Mouse (Mus musculus): ENCODE results near the gene Vwce. TPM values are rescaled to one million over a fixed set of nuclear protein-coding genes. Genes with fewer than 3 reads are reported as not detected.

The Vwce gene
- polyA plus RNA-seq, 1 experiment from 2014 or later, result 2.9 TPM

DNA sequence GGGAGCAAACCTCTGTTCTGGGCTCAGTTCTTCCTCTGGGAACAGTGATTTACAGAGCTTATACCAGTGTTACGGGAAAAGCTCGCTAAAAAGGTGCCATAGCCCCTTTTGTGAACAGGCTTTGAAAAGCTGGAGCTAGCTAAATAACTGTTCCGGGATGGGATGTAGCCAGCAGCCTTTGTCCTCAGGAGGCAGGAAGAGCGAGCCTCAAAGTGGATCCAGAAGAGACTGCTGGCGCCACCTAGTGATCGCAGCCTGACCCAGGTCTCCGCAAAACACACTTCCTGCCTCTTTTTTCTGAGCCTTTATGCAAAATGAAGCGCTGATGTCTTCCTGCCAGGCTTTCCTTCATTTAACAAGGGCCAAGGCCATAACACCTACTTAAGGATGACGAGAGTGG, 31.2 kb upstream of the Vwce start:
- peak; percentile 62; the same call in 1 of the 2 replicates for ATAC-seq (ENCODE audit: low FRiP score, low TSS enrichment)
- Histone ChIP-seq H3K27ac (ENCODE audit: low read length) (peak overlapping the region; percentile 88), H3K4me1 (ENCODE audit: insufficient read depth, low read length) (peaks cover 27% of the 10 kb centered on the region), H3K9ac (replicated peaks; ENCODE audit: low read length) (peak overlapping the region; percentile 91), H3K4me3 (ENCODE audit: low read length) (peak overlapping the region; percentile 40), H3K36me3 (ENCODE audit: insufficient read depth, low read length) (peaks cover 10% of the 10 kb centered on the region), H3K9me3 (ENCODE audit: low read length) (no peaks in the 10 kb centered on the region), H3K4me2 (replicated peaks; ENCODE audit: low read depth, low read length) (peak overlapping the region; percentile 52), H3K27me3 (ENCODE audit: insufficient read depth, low read length) (no peaks in the 10 kb centered on the region)
- WGBS, result 1% methylated on average over 9 of the region's 9 CpGs

DNA sequence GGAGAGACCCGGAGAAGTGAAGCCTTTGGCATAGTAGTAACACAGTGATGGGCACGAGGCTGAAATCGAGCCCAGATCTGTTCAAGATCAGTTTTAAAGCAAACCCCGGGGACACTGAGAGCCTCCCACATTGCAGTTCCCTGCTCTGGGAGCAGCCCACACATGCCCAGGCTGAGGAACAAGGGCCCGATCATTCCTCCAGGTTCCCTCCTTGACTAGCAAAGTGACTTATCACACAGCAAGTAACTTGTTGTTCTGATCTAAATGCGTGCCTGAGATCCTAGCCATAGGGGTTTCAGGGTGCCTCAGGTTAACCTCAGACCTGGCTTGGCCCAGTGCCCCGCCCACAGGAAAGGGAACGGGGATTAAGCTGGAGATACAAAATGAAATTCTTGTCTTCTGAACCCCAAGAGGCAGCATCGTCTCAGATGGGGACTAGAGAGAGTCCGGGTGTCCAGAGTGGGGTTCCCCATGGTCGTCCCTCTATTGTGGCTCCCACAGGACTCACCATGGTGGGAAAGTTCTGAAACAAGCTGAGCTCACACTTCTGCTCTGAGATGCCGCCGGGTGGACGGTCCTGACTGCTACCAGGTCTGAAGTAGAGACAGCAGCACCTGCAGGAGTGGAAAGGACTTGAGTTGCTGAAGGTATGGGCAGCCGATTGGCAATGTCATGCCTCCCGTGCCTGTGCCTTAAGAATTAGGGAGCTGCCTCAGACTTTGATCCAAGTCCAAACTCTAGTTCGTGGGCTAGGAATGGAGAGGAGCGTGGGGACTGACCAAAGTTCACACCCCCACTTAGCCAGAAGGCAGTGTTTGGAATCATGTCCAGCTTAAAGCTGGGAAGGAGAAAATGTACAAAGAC, 30.1 kb upstream of the Vwce start:
- ATAC-seq (ENCODE audit: low FRiP score, low TSS enrichment), result no peak
- peaks cover 18% of the 10 kb centered on the region for H3K36me3 ChIP-seq (ENCODE audit: insufficient read depth, low read length)
- H3K4me3 ChIP-seq (ENCODE audit: low read length), result peak overlapping the region; percentile 9
- H3K4me2 ChIP-seq (replicated peaks; ENCODE audit: low read depth, low read length), result peak overlapping the region; percentile 75
- H3K27me3 ChIP-seq (ENCODE audit: insufficient read depth, low read length), result no peaks in the 10 kb centered on the region
- WGBS, result 75% methylated on average over 18 of the region's 18 CpGs
- peak overlapping the region; percentile 91 for H3K9ac ChIP-seq (replicated peaks; ENCODE audit: low read length)
- H3K27ac ChIP-seq (ENCODE audit: low read length), result peak overlapping the region; percentile 96
- H3K4me1 ChIP-seq (ENCODE audit: insufficient read depth, low read length), result peaks cover 27% of the 10 kb centered on the region
- no peaks in the 10 kb centered on the region for H3K9me3 ChIP-seq (ENCODE audit: low read length)

DNA sequence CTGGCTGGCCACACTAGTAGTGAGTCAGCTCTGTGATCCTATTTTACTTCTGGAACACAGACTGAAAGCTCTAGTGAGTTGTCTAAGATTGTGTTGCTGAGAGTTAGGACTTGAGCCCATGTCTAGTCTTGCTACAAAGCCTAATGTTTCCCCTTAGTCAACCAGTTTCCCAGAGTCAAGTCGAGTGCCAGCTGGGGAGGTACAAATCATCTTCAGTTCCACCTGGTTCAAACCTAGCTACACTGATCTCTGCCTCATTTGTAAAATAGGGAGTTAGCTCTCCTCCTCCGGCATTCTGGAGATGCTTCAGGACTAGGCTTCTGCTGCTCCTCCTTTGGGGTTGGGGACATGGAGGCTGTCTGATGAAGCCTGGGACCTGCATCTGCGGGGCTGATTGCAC, 29.5 kb upstream of the Vwce start:
- H3K36me3 ChIP-seq (ENCODE audit: insufficient read depth, low read length), result peaks cover 22% of the 10 kb centered on the region
- ATAC-seq (ENCODE audit: low FRiP score, low TSS enrichment), result no peak
- peak overlapping the region; percentile 91 for H3K9ac ChIP-seq (replicated peaks; ENCODE audit: low read length)
- H3K4me2 ChIP-seq (replicated peaks; ENCODE audit: low read depth, low read length), result peak overlapping the region; percentile 75
- peaks cover 27% of the 10 kb centered on the region for H3K4me1 ChIP-seq (ENCODE audit: insufficient read depth, low read length)
- no peaks in the 10 kb centered on the region for H3K9me3 ChIP-seq (ENCODE audit: low read length)
- H3K27ac ChIP-seq (ENCODE audit: low read length), result peak overlapping the region; percentile 96
- WGBS, result 32% methylated on average over 3 of the region's 3 CpGs
- H3K4me3 ChIP-seq (ENCODE audit: low read length), result peak overlapping the region; percentile 99
- H3K27me3 ChIP-seq (ENCODE audit: insufficient read depth, low read length), result no peaks in the 10 kb centered on the region

DNA sequence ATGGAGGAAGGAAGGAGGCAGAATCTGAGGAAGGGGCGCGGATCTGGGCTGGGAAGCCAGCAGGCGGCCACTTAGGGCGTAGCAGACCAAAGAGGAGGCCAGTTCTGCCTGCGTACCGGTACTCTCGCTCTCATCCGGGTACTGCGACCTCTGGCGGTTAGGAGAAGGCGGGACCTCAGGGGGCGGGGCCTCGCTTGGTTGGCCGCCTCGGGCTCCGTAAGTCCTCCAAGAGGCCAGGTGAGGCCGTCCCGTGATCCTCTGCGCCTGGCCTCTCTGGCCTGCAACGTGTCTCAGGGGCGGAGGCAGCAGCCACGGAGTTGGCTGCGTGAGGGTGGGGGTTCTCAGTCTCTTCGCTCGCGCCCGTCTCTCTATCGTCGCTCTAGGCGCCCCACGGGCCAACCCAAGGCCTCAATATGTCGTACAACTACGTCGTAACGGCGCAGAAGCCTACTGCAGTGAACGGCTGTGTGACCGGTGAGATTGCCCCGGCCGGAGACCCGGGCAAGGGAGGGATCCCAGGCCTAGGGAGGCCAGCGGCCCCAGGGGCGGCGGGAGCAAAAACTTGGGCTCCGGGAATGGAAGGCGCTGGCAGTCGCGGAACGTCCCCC, 28.6 kb upstream of the Vwce start, which contains the start of the genes Ddb1 and Tkfc:
Gene Ddb1 (plus strand): TSS at position 35 of the 608 bp plus-strand sequence.
Gene Tkfc (minus strand): TSS at position 362 of the 608 bp plus-strand sequence.
- H3K27ac ChIP-seq (ENCODE audit: low read length), result peak within 1 kb of the TSS; percentile 96
- H3K36me3 ChIP-seq (ENCODE audit: insufficient read depth, low read length), result peaks cover 24% of the 10 kb centered on the region
- H3K27me3 ChIP-seq (ENCODE audit: insufficient read depth, low read length), result no peaks in the 10 kb centered on the region
- peak within 1 kb of the TSS; percentile 75 for H3K4me2 ChIP-seq (replicated peaks; ENCODE audit: low read depth, low read length)
- peak within 1 kb of the TSS; percentile 99 for H3K4me3 ChIP-seq (ENCODE audit: low read length)
- H3K9ac ChIP-seq (replicated peaks; ENCODE audit: low read length), result peak within 1 kb of the TSS; percentile 97
- ATAC-seq (ENCODE audit: low FRiP score, low TSS enrichment), result peak; percentile 96
- under 1% methylated on average over 49 of the region's 49 CpGs for WGBS
- H3K4me1 ChIP-seq (ENCODE audit: insufficient read depth, low read length), result peaks cover 27% of the 10 kb centered on the region
- H3K9me3 ChIP-seq (ENCODE audit: low read length), result no peaks in the 10 kb centered on the region

DNA sequence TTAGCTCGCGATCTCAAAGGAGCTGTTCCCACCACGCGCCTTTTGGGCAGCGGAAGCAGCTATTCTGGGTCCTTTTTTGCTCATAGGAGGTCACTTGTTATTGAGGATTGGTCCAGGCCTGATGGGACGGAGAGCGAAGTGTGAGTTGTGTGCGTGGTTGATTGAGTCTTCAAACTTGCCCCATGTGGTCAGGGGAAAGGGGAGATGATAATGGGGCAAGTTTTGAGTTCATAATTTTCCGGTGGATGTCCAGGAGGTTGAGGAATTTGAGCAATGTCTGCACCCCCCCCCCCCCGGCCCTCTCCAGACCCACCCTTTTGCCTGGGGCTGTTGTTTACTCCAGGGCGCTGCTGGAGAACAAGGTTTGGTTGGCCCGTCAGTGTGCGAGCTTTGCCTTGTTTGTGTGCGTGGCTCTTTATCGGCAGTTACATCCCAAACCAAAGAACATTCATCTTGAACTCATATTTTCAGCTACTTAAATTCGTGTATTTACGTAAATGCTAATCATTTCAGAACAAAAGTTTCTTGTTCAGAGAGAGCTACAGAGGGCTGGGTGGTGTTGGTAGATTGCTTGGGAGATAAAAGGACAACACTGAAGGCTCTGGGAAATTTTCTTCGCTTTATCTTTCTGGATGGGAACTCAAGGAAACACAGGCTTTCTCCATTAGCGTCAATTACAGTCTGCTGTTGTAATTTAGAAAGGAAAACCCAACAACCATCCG, 28.0 kb upstream of the Vwce start:
- peaks cover 31% of the 10 kb centered on the region for H3K36me3 ChIP-seq (ENCODE audit: insufficient read depth, low read length)
- peak overlapping the region; percentile 99 for H3K4me3 ChIP-seq (ENCODE audit: low read length)
- peak overlapping the region; percentile 97 for H3K9ac ChIP-seq (replicated peaks; ENCODE audit: low read length)
- peak; percentile 10; the same call in 1 of the 2 replicates for ATAC-seq (ENCODE audit: low FRiP score, low TSS enrichment)
- peak overlapping the region; percentile 94 for H3K27ac ChIP-seq (ENCODE audit: low read length)
- H3K27me3 ChIP-seq (ENCODE audit: insufficient read depth, low read length), result no peaks in the 10 kb centered on the region
- 6% methylated on average over 20 of the region's 20 CpGs for WGBS
- peak overlapping the region; percentile 60 for H3K4me2 ChIP-seq (replicated peaks; ENCODE audit: low read depth, low read length)
- no peaks in the 10 kb centered on the region for H3K9me3 ChIP-seq (ENCODE audit: low read length)
- H3K4me1 ChIP-seq (ENCODE audit: insufficient read depth, low read length), result peaks cover 27% of the 10 kb centered on the region

DNA sequence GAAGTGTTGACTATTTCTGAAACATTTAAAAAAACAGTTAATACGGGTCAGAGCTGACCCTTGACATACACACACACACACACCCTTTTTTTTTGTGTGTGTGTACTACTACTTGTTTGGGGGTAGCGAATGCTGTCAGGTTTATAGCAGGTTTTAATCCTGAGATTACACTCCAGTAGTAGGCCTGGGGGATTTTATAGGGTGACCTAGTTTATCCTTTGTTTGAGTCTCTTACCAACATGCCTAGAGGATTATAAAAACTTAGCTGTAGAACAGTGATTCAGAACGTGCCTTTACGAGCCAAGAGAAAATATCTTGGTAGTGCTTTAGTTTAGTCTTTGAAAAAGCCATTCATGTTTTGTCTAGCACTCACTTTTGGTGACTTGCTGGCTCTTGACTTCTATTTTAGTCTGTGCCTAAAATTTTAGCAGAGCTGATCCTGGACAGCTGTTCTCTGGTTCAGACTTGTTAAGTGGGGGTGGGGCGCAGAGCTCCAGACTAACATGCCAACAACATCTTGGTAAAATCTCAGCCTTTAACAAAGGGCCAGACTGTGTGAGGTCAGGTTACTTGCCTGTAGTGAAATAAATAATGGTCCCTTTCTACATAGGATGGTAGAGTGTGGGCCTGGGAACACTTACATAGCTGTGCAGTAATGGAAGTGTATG, 25.3 kb upstream of the Vwce start:
- no peaks in the 10 kb centered on the region for H3K27me3 ChIP-seq (ENCODE audit: insufficient read depth, low read length)
- H3K27ac ChIP-seq (ENCODE audit: low read length), result no peak overlapping the region
- no peak overlapping the region for H3K4me3 ChIP-seq (ENCODE audit: low read length)
- no peak for ATAC-seq (ENCODE audit: low FRiP score, low TSS enrichment)
- WGBS, result 81% methylated on average over 5 of the region's 5 CpGs
- no peak overlapping the region for H3K9ac ChIP-seq (replicated peaks; ENCODE audit: low read length)
- peaks cover 16% of the 10 kb centered on the region for H3K4me1 ChIP-seq (ENCODE audit: insufficient read depth, low read length)
- no peak overlapping the region for H3K4me2 ChIP-seq (replicated peaks; ENCODE audit: low read depth, low read length)
- peaks cover 56% of the 10 kb centered on the region for H3K36me3 ChIP-seq (ENCODE audit: insufficient read depth, low read length)
- H3K9me3 ChIP-seq (ENCODE audit: low read length), result no peaks in the 10 kb centered on the region

DNA sequence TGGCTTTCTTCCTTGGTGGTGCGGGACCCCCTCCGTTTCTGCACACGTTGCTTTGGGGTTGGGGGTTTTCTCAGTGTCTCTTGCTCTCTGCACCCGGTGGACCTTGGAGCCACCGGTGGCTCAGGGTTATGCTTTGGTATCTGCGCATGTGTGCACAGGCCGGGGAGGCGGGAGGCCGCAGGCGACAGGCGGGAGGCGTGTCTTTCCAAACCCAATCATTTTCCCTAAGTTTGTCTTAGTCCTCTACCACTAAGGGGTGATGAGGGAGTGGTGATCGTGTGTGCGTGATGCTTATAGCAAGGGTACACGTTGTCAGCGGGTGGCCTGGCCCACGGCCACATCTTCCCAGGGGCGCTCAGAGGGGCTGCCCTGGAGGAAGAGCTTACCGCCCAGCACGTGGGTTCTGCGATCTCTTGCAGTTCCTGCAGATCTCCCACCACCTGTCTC, 882 bp downstream of the Vwce start:
- Histone ChIP-seq H3K27me3 (ENCODE audit: insufficient read depth, low read length) (no peaks in the 10 kb centered on the region; the same call in 1 of the 2 replicates), H3K27ac (ENCODE audit: low read length) (0 out of 2 replicates have a peak overlapping the region, but pooled peaks have one; percentile 45), H3K9me3 (ENCODE audit: low read length) (no peaks in the 10 kb centered on the region), H3K36me3 (ENCODE audit: insufficient read depth, low read length) (peaks cover 7% of the 10 kb centered on the region), H3K4me2 (replicated peaks; ENCODE audit: low read depth, low read length) (peak overlapping the region; percentile 94), H3K4me1 (ENCODE audit: insufficient read depth, low read length) (peaks cover 13% of the 10 kb centered on the region), H3K4me3 (ENCODE audit: low read length) (peak overlapping the region; percentile 50), H3K9ac (replicated peaks; ENCODE audit: low read length) (peak overlapping the region; percentile 71)
- peak; percentile 88 for ATAC-seq (ENCODE audit: low FRiP score, low TSS enrichment)
- 2% methylated on average over 21 of the region's 21 CpGs for WGBS

DNA sequence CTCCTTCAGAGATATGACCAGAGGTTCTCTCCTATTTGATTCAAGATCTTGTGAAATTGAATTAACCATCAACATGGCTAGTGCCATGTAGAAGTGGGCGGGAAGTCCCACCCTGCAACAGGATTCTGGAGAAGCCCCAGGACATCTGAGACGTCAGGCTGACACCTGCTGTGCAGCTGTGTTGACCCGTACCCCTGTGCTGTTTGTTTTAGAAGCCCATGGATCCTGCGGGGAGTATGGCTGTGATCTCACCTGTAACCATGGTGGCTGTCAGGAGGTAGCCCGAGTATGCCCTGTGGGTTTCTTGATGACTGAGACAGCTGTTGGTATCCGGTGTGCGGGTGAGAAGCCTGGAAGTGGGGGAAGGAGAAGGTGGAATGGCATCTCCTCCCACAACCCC, 3.8 kb downstream of the Vwce start:
- Histone ChIP-seq H3K27ac (ENCODE audit: low read length) (no peak overlapping the region), H3K36me3 (ENCODE audit: insufficient read depth, low read length) (no peaks in the 10 kb centered on the region), H3K9me3 (ENCODE audit: low read length) (no peaks in the 10 kb centered on the region), H3K4me2 (replicated peaks; ENCODE audit: low read depth, low read length) (no peak overlapping the region), H3K4me3 (ENCODE audit: low read length) (no peak overlapping the region), H3K4me1 (ENCODE audit: insufficient read depth, low read length) (peaks cover 13% of the 10 kb centered on the region), H3K9ac (replicated peaks; ENCODE audit: low read length) (no peak overlapping the region), H3K27me3 (ENCODE audit: insufficient read depth, low read length) (no peaks in the 10 kb centered on the region; the same call in 1 of the 2 replicates)
- ATAC-seq (ENCODE audit: low FRiP score, low TSS enrichment), result no peak
- WGBS, result 40% methylated on average over 7 of the region's 7 CpGs

DNA sequence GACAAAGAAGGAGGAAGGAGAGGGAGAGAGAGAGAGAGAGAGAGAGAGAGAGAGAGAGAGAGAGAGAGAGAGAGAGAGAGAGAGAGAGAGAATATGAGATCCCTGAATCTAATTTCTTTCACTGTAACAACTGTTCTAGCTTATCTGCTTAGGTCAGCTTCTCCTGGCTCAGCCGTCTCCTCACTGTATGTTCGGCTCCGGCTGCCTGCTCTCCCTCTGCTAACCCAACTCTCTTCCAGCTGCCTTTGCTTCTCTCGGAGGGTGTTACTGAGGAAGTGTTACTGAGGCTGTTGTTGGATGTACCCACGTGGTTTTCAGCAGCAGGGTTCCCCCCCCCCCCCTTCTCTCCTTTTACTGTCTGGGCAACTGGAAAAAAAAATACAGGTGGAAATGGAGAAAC, 6.1 kb downstream of the Vwce start:
- Histone ChIP-seq H3K27me3 (ENCODE audit: insufficient read depth, low read length) (no peaks in the 10 kb centered on the region; the same call in 1 of the 2 replicates), H3K4me2 (replicated peaks; ENCODE audit: low read depth, low read length) (peak overlapping the region; percentile 34), H3K4me1 (ENCODE audit: insufficient read depth, low read length) (peaks cover 3% of the 10 kb centered on the region), H3K27ac (ENCODE audit: low read length) (no peak overlapping the region), H3K9ac (replicated peaks; ENCODE audit: low read length) (0 out of 2 replicates have a peak overlapping the region, but pooled peaks have one; percentile 31), H3K9me3 (ENCODE audit: low read length) (no peaks in the 10 kb centered on the region), H3K36me3 (ENCODE audit: insufficient read depth, low read length) (no peaks in the 10 kb centered on the region), H3K4me3 (ENCODE audit: low read length) (no peak overlapping the region)
- no peak for ATAC-seq (ENCODE audit: low FRiP score, low TSS enrichment)
- 3% methylated on average over 5 of the region's 5 CpGs for WGBS
